Comparison of ENCODE assay signal across 9 mouse cellular contexts in the genomic region with DNA sequence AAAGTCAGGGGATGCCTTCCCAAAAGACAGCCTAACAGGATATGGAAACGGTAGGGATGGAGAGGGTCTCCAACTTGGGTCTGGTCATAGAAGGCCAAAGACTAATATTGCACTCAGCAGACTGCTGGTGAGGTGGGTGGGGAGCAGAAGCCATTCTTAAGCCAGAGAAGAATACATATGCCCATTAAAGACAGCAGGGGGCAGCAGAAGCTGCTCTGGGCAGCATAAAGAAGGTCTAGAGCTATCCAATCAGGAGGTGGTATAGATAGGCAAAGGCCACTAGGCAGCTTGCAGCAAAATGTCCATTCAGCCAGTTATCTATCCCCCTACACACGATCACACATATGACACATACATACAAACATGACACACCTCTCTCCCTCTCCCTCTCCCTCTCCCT. TPM values are rescaled to one million over a fixed set of nuclear protein-coding genes. Genes with fewer than 3 reads are reported as not detected.
DNase-seq lines count a peak whose midpoint lies in the region; ATAC-seq lines count a peak whose summit lies in the region.
"Had no signal": no experiment of that assay in that cellular context is flagged by ENCODE, and none has a peak within 500 bp of the region (broad histone marks: within the 10 kb centered on the region; RNA-seq: fewer than 3 reads in every experiment).

No protein-coding gene starts in this region.

- H3K36me3 ChIP-seq in neural tube, embryonic 11.5 days (ENCODE audit: control insufficient read depth, insufficient read depth, low read length) = no peaks in the 10 kb centered on the region
- no peaks in the 10 kb centered on the region for H3K36me3 ChIP-seq in midbrain, embryonic 10.5 days

- peak; percentile 29 for DNase-seq in embryo, embryonic 10 days (ENCODE audit: low spot score)
- no peak for DNase-seq in embryo, embryonic 9.5 days (ENCODE audit: extremely low spot score)
- DNase-seq in neural tube, embryonic 11.5 days (ENCODE audit: low spot score) = peak; percentile 26
- DNase-seq in neural tube, embryonic 10.5 days (ENCODE audit: extremely low spot score, low spot score) = no peak
- peak; percentile 10 for DNase-seq in c-Kit-positive CD71-positive TER-119-positive erythroid progenitor cells, embryonic 14.5 days (ENCODE audit: low spot score)
- peak; percentile 55 for DNase-seq in kidney, postnatal 10 days
- DNase-seq in midbrain, embryonic 10.5 days (ENCODE audit: low spot score) = no peak

- no peaks in the 10 kb centered on the region for H3K4me1 ChIP-seq in neural tube, embryonic 11.5 days (ENCODE audit: control insufficient read depth, insufficient read depth, low read length)
- H3K4me1 ChIP-seq in midbrain, embryonic 10.5 days = no peaks in the 10 kb centered on the region

- no peak for ATAC-seq in neural tube, embryonic 11.5 days (ENCODE audit: insufficient read depth, low FRiP score, low TSS enrichment)
- peak; percentile 61 for ATAC-seq in neutrophil, adult 5-6 weeks (ENCODE audit: extremely low read depth, insufficient number of reproducible peaks, low FRiP score, poor library complexity, severe bottlenecking)

- no peak overlapping the region for H3K4me3 ChIP-seq in neural tube, embryonic 11.5 days (ENCODE audit: low read depth, low read length)
- no peak overlapping the region for H3K4me3 ChIP-seq in midbrain, embryonic 10.5 days

- 51% methylated on average over 2 of the region's 2 CpGs for WGBS in neural tube, embryonic 11.5 days
- 64% methylated on average over 2 of the region's 2 CpGs for WGBS in midbrain, embryonic 10.5 days

- H3K9ac ChIP-seq in neural tube, embryonic 11.5 days (ENCODE audit: low read length) = no peak overlapping the region

- H3K4me2 ChIP-seq in neural tube, embryonic 11.5 days (ENCODE audit: low read depth) = no peak overlapping the region

- H3K27me3 ChIP-seq in neural tube, embryonic 11.5 days (ENCODE audit: control insufficient read depth, insufficient read depth, low read length) = no peaks in the 10 kb centered on the region
- H3K27me3 ChIP-seq in midbrain, embryonic 10.5 days (ENCODE audit: low read depth, poor library complexity, severe bottlenecking) = no peaks in the 10 kb centered on the region

- no peak overlapping the region for H3K27ac ChIP-seq in neural tube, embryonic 11.5 days (ENCODE audit: low read depth, low read length)
- no peak overlapping the region for H3K27ac ChIP-seq in midbrain, embryonic 10.5 days (replicated peaks)

- H3K9me3 ChIP-seq in neural tube, embryonic 11.5 days (ENCODE audit: control insufficient read depth, low read length) = no peaks in the 10 kb centered on the region
- peaks cover 8% of the 10 kb centered on the region; the same call in 1 of the 2 replicates for H3K9me3 ChIP-seq in midbrain, embryonic 10.5 days (replicated peaks)

RNA-seq across cellular contexts. Expression of gene Abo, which starts 17.1 kb away (rescaled TPM):
- not detected in 2 replicates for polyA plus RNA-seq in neural tube, embryonic 11.5 days (2014; fragmentation: Nextera tagmentation; extraction: Ambion mirVana)
- total RNA-seq in neutrophil, adult 5-6 weeks (2017) = not detected in 2 replicates
- not detected in 2 replicates for polyA plus RNA-seq in midbrain, embryonic 10.5 days (2016; fragmentation: Nextera tagmentation; extraction: Ambion mirVana)
- total RNA-seq: layer of hippocampus, adult 8-10 months had no signal

RNA-seq across cellular contexts. Expression of gene Surf6, which starts 55.0 kb away (rescaled TPM):
- 13.3 and 15.6 TPM in 2 replicates for polyA plus RNA-seq in neural tube, embryonic 11.5 days (2014; fragmentation: Nextera tagmentation; extraction: Ambion mirVana)
- total RNA-seq in neutrophil, adult 5-6 weeks (2017) = 46.4 and 52.5 TPM in 2 replicates
- 32.9 and 35.2 TPM in 2 replicates for polyA plus RNA-seq in midbrain, embryonic 10.5 days (2016; fragmentation: Nextera tagmentation; extraction: Ambion mirVana)

Comparison
In these comparisons a context has a peak if more than half of its experiments do, and no peak if none do; other contexts are left out.
1. DNase-seq: peak in embryo, embryonic 10 days (single experiment), neural tube, embryonic 11.5 days (single experiment), c-Kit-positive CD71-positive TER-119-positive erythroid progenitor cells, embryonic 14.5 days (single experiment) and kidney, postnatal 10 days (single experiment); none in embryo, embryonic 9.5 days (single experiment), neural tube, embryonic 10.5 days (single experiment) and midbrain, embryonic 10.5 days (single experiment).